Mouse (Mus musculus): Measurements from ENCODE around the gene Slc25a19. TPM values are rescaled to one million over a fixed set of nuclear protein-coding genes. Genes with fewer than 3 reads are reported as not detected.
"Not testable (repeated sequence)": the region's sequence is repeated elsewhere in the genome, so short reads cannot be mapped to it uniquely, and the experiment has no call there.

Slc25a19 gene
- polyA plus RNA-seq, 1 experiment from 2014 or later, result 49.7 TPM

- no peaks in the 10 kb centered on the region for H3K9me3 ChIP-seq (replicated peaks; ENCODE audit: low read length)
- ATAC-seq (replicated peaks; ENCODE audit: low FRiP score, low read depth) (no peak), DNase-seq (ENCODE audit: low spot score) (no peak)
- H3K36me3 ChIP-seq (ENCODE audit: insufficient read depth, low read length), result peaks cover 4% of the 10 kb centered on the region; the same call in 1 of the 2 replicates
- H3K27ac ChIP-seq, result no peak overlapping the region
- H3K9ac ChIP-seq (ENCODE audit: low read depth, low read length), result no peak overlapping the region
- H3K4me2 ChIP-seq (ENCODE audit: low read length), result no peak overlapping the region
- H3K4me1 ChIP-seq (replicated peaks; ENCODE audit: insufficient read depth, low read length), result no peaks in the 10 kb centered on the region
- H3K4me3 ChIP-seq (replicated peaks; ENCODE audit: low read depth, low read length), result no peak overlapping the region
- 82% methylated on average over 3 of the region's 3 CpGs for WGBS
- no peak for TF ChIP-seq CTCF (IDR thresholded peaks at IDR 0.05; ENCODE audit: low read depth)
- H3K27me3 ChIP-seq (ENCODE audit: insufficient read depth, low read length), result no peaks in the 10 kb centered on the region
Observed at GRCm38 (mm10) chr11:115653194-115653593, 25.1 kb upstream of the Slc25a19 start.

- Histone ChIP-seq H3K27ac (no peak overlapping the region), H3K4me2 (ENCODE audit: low read length) (no peak overlapping the region), H3K4me3 (replicated peaks; ENCODE audit: low read depth, low read length) (no peak overlapping the region), H3K9me3 (replicated peaks; ENCODE audit: low read length) (no peaks in the 10 kb centered on the region), H3K36me3 (ENCODE audit: insufficient read depth, low read length) (peaks cover 10% of the 10 kb centered on the region; the same call in 1 of the 2 replicates), H3K4me1 (replicated peaks; ENCODE audit: insufficient read depth, low read length) (no peaks in the 10 kb centered on the region), H3K27me3 (ENCODE audit: insufficient read depth, low read length) (no peaks in the 10 kb centered on the region), H3K9ac (ENCODE audit: low read depth, low read length) (no peak overlapping the region)
- no peak for ATAC-seq (replicated peaks; ENCODE audit: low FRiP score, low read depth)
- TF ChIP-seq CTCF (IDR thresholded peaks at IDR 0.05; ENCODE audit: low read depth), result no peak
- WGBS, result 77% methylated on average over 3 of the region's 3 CpGs
- DNase-seq (ENCODE audit: low spot score), result no peak
Observed at GRCm38 (mm10) chr11:115651680-115652079, 23.6 kb upstream of the Slc25a19 start.

GRCm38 (mm10) chr11:115649706-115650105 is 21.6 kb upstream of the Slc25a19 start:
- Histone ChIP-seq H3K36me3 (ENCODE audit: insufficient read depth, low read length) (peaks cover 10% of the 10 kb centered on the region; the same call in 1 of the 2 replicates), H3K4me1 (replicated peaks; ENCODE audit: insufficient read depth, low read length) (no peaks in the 10 kb centered on the region), H3K27me3 (ENCODE audit: insufficient read depth, low read length) (no peaks in the 10 kb centered on the region), H3K9me3 (replicated peaks; ENCODE audit: low read length) (no peaks in the 10 kb centered on the region), H3K27ac (no peak overlapping the region), H3K4me3 (replicated peaks; ENCODE audit: low read depth, low read length) (no peak overlapping the region), H3K9ac (ENCODE audit: low read depth, low read length) (no peak overlapping the region), H3K4me2 (ENCODE audit: low read length) (no peak overlapping the region)
- ATAC-seq (replicated peaks; ENCODE audit: low FRiP score, low read depth), result no peak
- 61% methylated on average over 10 of the region's 10 CpGs for WGBS
- no peak for TF ChIP-seq CTCF (IDR thresholded peaks at IDR 0.05; ENCODE audit: low read depth)
- peak; percentile 22 for DNase-seq (ENCODE audit: low spot score)

GRCm38 (mm10) chr11:115647459-115647858 is 19.4 kb upstream of the Slc25a19 start:
- no peaks in the 10 kb centered on the region for H3K9me3 ChIP-seq (replicated peaks; ENCODE audit: low read length)
- H3K4me1 ChIP-seq (replicated peaks; ENCODE audit: insufficient read depth, low read length), result no peaks in the 10 kb centered on the region
- 35% methylated on average over 6 of the region's 6 CpGs for WGBS
- no peak overlapping the region for H3K9ac ChIP-seq (ENCODE audit: low read depth, low read length)
- H3K4me2 ChIP-seq (ENCODE audit: low read length), result no peak overlapping the region
- no peak for ATAC-seq (replicated peaks; ENCODE audit: low FRiP score, low read depth)
- no peak overlapping the region for H3K27ac ChIP-seq
- DNase-seq (ENCODE audit: low spot score), result peak; percentile 94
- H3K27me3 ChIP-seq (ENCODE audit: insufficient read depth, low read length), result no peaks in the 10 kb centered on the region
- H3K4me3 ChIP-seq (replicated peaks; ENCODE audit: low read depth, low read length), result no peak overlapping the region
- TF ChIP-seq CTCF (IDR thresholded peaks at IDR 0.05; ENCODE audit: low read depth), result peak; percentile 90
- peaks cover 17% of the 10 kb centered on the region; the same call in 1 of the 2 replicates for H3K36me3 ChIP-seq (ENCODE audit: insufficient read depth, low read length)

- no peak for DNase-seq (ENCODE audit: low spot score)
- H3K27me3 ChIP-seq (ENCODE audit: insufficient read depth, low read length), result no peaks in the 10 kb centered on the region
- no peak for TF ChIP-seq CTCF (IDR thresholded peaks at IDR 0.05; ENCODE audit: low read depth)
- no peak for ATAC-seq (replicated peaks; ENCODE audit: low FRiP score, low read depth)
- H3K4me2 ChIP-seq (ENCODE audit: low read length), result no peak overlapping the region
- H3K9ac ChIP-seq (ENCODE audit: low read depth, low read length), result no peak overlapping the region
- WGBS, result 92% methylated on average over 9 of the region's 9 CpGs
- H3K9me3 ChIP-seq (replicated peaks; ENCODE audit: low read length), result no peaks in the 10 kb centered on the region
- no peak overlapping the region for H3K27ac ChIP-seq
- H3K4me1 ChIP-seq (replicated peaks; ENCODE audit: insufficient read depth, low read length), result no peaks in the 10 kb centered on the region
- H3K4me3 ChIP-seq (replicated peaks; ENCODE audit: low read depth, low read length), result no peak overlapping the region
- H3K36me3 ChIP-seq (ENCODE audit: insufficient read depth, low read length), result peaks cover 17% of the 10 kb centered on the region; the same call in 1 of the 2 replicates
Observed at GRCm38 (mm10) chr11:115646439-115646838, 18.3 kb upstream of the Slc25a19 start.

- WGBS, result 31% methylated on average over 14 of the region's 14 CpGs
Observed at GRCm38 (mm10) chr11:115645498-115645897, 17.4 kb upstream of the Slc25a19 start.

GRCm38 (mm10) chr11:115644308-115644707 is 16.2 kb upstream of the Slc25a19 start:
- no peak for DNase-seq (ENCODE audit: low spot score)
- Histone ChIP-seq H3K9ac (ENCODE audit: low read depth, low read length) (no peak overlapping the region), H3K4me2 (ENCODE audit: low read length) (no peak overlapping the region), H3K36me3 (ENCODE audit: insufficient read depth, low read length) (peaks cover 17% of the 10 kb centered on the region; the same call in 1 of the 2 replicates), H3K27ac (no peak overlapping the region), H3K9me3 (replicated peaks; ENCODE audit: low read length) (no peaks in the 10 kb centered on the region), H3K4me1 (replicated peaks; ENCODE audit: insufficient read depth, low read length) (no peaks in the 10 kb centered on the region), H3K27me3 (ENCODE audit: insufficient read depth, low read length) (no peaks in the 10 kb centered on the region), H3K4me3 (replicated peaks; ENCODE audit: low read depth, low read length) (no peak overlapping the region)
- ATAC-seq (replicated peaks; ENCODE audit: low FRiP score, low read depth), result no peak
- WGBS, result 90% methylated on average over 13 of the region's 13 CpGs
- TF ChIP-seq CTCF (IDR thresholded peaks at IDR 0.05; ENCODE audit: low read depth), result no peak

More at GRCm38 (mm10) chr11:115645498-115645897, 17.4 kb upstream of the Slc25a19 start:
- not testable (repeated sequence) for H3K9ac ChIP-seq (ENCODE audit: low read depth, low read length); DNase-seq (ENCODE audit: low spot score); H3K4me3 ChIP-seq (replicated peaks; ENCODE audit: low read depth, low read length); H3K9me3 ChIP-seq (replicated peaks; ENCODE audit: low read length); H3K27ac ChIP-seq; H3K4me2 ChIP-seq (ENCODE audit: low read length); H3K4me1 ChIP-seq (replicated peaks; ENCODE audit: insufficient read depth, low read length); ATAC-seq (replicated peaks; ENCODE audit: low FRiP score, low read depth); H3K27me3 ChIP-seq (ENCODE audit: insufficient read depth, low read length)
- H3K36me3 ChIP-seq (ENCODE audit: insufficient read depth, low read length), result peaks cover 17% of the 10 kb centered on the region; the same call in 1 of the 2 replicates

Data from kidney, postnatal 0 days (tissue).